Mouse (Mus musculus) forebrain, embryonic 14.5 days (tissue): ENCODE results near the gene Krtcap2. TPM values are rescaled to one million over a fixed set of nuclear protein-coding genes. Genes with fewer than 3 reads are reported as not detected.
A peak's percentile ranks its signal among the peaks of the same experiment; 100 is the strongest.

Source experiments
- ATAC-seq: fragments of 200-750 bp; cut with Nextera tagmentation; 2 replicates; pipeline ENCODE4 v1.8.0; 2017; ENCODE audit warnings: mild to moderate bottlenecking, moderate library complexity
- DNase-seq: peaks from one replicate; pipeline ENCODE4 v3.0.0-alpha.2; 2015; ENCODE audit warnings: low spot score
- H3K27ac ChIP-seq: fragments of 300-500 bp; sonication (generic); 2 replicates; pipeline ENCODE4 v1.5.1; 2014; ENCODE audit warnings: low read depth, mild to moderate bottlenecking, control low read depth, low read length, moderate library complexity
- H3K27me3 ChIP-seq: fragments of 300-500 bp; sonication (generic); replicated peaks from 2 replicates; pipeline ENCODE4 v1.6.1; 2014; ENCODE audit warnings: low read length, control low read depth, mixed read lengths; ENCODE audit not compliant: control insufficient read depth, insufficient read depth
- H3K36me3 ChIP-seq: fragments of 300-500 bp; sonication (generic); 2 replicates; pipeline ENCODE4 v1.6.1; 2014; ENCODE audit warnings: low read length, control low read depth; ENCODE audit not compliant: control insufficient read depth, insufficient read depth
- H3K4me1 ChIP-seq: fragments of 300-500 bp; sonication (generic); 2 replicates; pipeline ENCODE4 v1.6.1; 2014; ENCODE audit warnings: antibody characterized with exemption, low read length, control low read depth; ENCODE audit not compliant: control insufficient read depth, insufficient read depth
- H3K4me2 ChIP-seq: fragments of 300-500 bp; sonication (generic); 2 replicates; pipeline ENCODE4 v1.6.1; 2014; ENCODE audit warnings: mild to moderate bottlenecking, control low read depth, low read length
- H3K4me3 ChIP-seq: fragments of 300-500 bp; sonication (generic); 2 replicates; pipeline ENCODE4 v1.5.1; 2014; ENCODE audit warnings: low read depth, low read length, control low read depth
- H3K9ac ChIP-seq: fragments of 300-500 bp; sonication (generic); 2 replicates; pipeline ENCODE4 v1.6.1; 2014; ENCODE audit warnings: mild to moderate bottlenecking, low read length, control low read depth, moderate library complexity
- H3K9me3 ChIP-seq: fragments of 300-500 bp; sonication (generic); replicated peaks from 2 replicates; pipeline ENCODE4 v1.6.1; 2016; ENCODE audit warnings: low read length, control low read depth, mixed read lengths; ENCODE audit not compliant: control insufficient read depth
- WGBS: fragments of 180-500 bp; shearing (Covaris S2); extraction: QIAGEN DNeasy Blood & Tissue Kit; methylation state at CpG from one replicate; pipeline ENCODE4 v1.1.7; 2014; 5-methylcytosine and 5-hydroxymethylcytosine counted together
- polyA plus RNA-seq: library from polyadenylated mRNA; unstranded; fragments of >200 nt; fragmentation: Nextera tagmentation; extraction: Ambion mirVana; gene quantifications from 2 replicates; pipeline ENCODE4 v1.2.1, GENCODE M21; 2014

The Krtcap2 gene
- polyA plus RNA-seq, 1 experiment from 2014 or later, result 234 TPM

- Histone ChIP-seq H3K27ac (peak within 1 kb of the TSS; percentile 94), H3K4me3 (peak within 1 kb of the TSS; percentile 62), H3K4me1 (peaks cover 38% of the 10 kb centered on the region), H3K9me3 (no peaks in the 10 kb centered on the region), H3K36me3 (peaks cover 20% of the 10 kb centered on the region), H3K4me2 (peak within 1 kb of the TSS; percentile 72), H3K9ac (peak within 1 kb of the TSS; percentile 85; the same call in 1 of the 2 replicates), H3K27me3 (no peaks in the 10 kb centered on the region)
- 36% methylated on average over 10 of the region's 10 CpGs for WGBS
- no peak for ATAC-seq
- no peak for DNase-seq
These were observed 16.9 kb upstream of the Krtcap2 start, which contains the start of gene Muc1 for GRCm38 (mm10) chr3:89228836-89229235. TSS of gene Muc1 (plus strand) at chr3:89229057.

DNA sequence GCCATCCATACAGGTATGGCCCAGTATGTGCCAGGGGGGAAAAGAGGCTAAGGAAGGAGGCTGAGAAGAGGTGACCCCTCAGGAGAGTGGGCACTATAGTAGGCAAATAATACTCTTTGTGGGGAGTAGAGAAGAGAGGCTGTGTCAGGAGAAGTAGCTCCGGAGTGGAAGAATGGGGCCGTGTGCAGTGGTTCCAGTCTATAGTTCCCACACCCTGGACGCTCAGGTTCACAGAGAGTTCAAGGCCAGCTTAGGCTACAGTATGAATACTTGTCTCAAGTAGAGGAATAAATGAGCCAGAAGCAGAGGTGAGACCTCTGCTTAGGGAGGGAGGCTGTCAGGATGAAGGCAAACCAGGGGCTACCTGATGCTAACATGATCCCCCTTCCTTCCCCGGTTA is 16.5 kb upstream of the Krtcap2 start:
- Histone ChIP-seq H3K9ac (no peak overlapping the region), H3K36me3 (peaks cover 20% of the 10 kb centered on the region), H3K4me1 (peaks cover 33% of the 10 kb centered on the region), H3K4me2 (no peak overlapping the region; the same call in 1 of the 2 replicates), H3K27me3 (no peaks in the 10 kb centered on the region), H3K27ac (no peak overlapping the region), H3K4me3 (no peak overlapping the region), H3K9me3 (no peaks in the 10 kb centered on the region)
- DNase-seq, result no peak
- ATAC-seq, result no peak
- 54% methylated on average over 4 of the region's 4 CpGs for WGBS

DNA sequence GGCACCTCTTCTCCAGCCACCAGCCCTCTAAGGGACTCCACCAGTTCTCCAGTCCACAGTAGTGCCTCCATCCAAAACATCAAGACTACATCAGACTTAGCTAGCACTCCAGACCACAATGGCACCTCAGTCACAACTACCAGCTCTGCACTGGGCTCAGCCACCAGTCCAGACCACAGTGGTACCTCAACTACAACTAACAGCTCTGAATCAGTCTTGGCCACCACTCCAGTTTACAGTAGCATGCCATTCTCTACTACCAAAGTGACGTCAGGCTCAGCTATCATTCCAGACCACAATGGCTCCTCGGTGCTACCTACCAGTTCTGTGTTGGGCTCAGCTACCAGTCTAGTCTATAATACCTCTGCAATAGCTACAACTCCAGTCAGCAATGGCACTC is 15.2 kb upstream of the Krtcap2 start:
- no peak for DNase-seq
- WGBS, result 88% methylated on average over 2 of the region's 2 CpGs
- ATAC-seq, result no peak

GRCm38 (mm10) chr3:89231345-89231744 is 14.4 kb upstream of the Krtcap2 start:
- no peak for DNase-seq

More for the DNA sequence above, 15.2 kb upstream of the Krtcap2 start:
- H3K4me3 ChIP-seq, result no peak overlapping the region
- H3K36me3 ChIP-seq, result peaks cover 32% of the 10 kb centered on the region
- H3K4me1 ChIP-seq, result peaks cover 21% of the 10 kb centered on the region
- no peak overlapping the region for H3K9ac ChIP-seq
- H3K27ac ChIP-seq, result no peak overlapping the region
- H3K27me3 ChIP-seq, result no peaks in the 10 kb centered on the region
- H3K9me3 ChIP-seq, result no peaks in the 10 kb centered on the region
- no peak overlapping the region for H3K4me2 ChIP-seq

GRCm38 (mm10) chr3:89231772-89232275 is 13.9 kb upstream of the Krtcap2 start:
- Histone ChIP-seq H3K4me1 (peaks cover 8% of the 10 kb centered on the region; the same call in 1 of the 2 replicates), H3K4me2 (no peak overlapping the region), H3K9me3 (no peaks in the 10 kb centered on the region), H3K4me3 (no peak overlapping the region), H3K9ac (no peak overlapping the region), H3K27ac (no peak overlapping the region), H3K27me3 (no peaks in the 10 kb centered on the region), H3K36me3 (peaks cover 42% of the 10 kb centered on the region)
- ATAC-seq, result no peak
- DNase-seq, result no peak
- 79% methylated on average over 16 of the region's 16 CpGs for WGBS

More at GRCm38 (mm10) chr3:89231345-89231744, 14.4 kb upstream of the Krtcap2 start:
- H3K27ac ChIP-seq, result no peak overlapping the region
- H3K4me1 ChIP-seq, result peaks cover 13% of the 10 kb centered on the region
- H3K36me3 ChIP-seq, result peaks cover 40% of the 10 kb centered on the region
- H3K4me2 ChIP-seq, result no peak overlapping the region
- no peak overlapping the region for H3K4me3 ChIP-seq
- 83% methylated on average over 7 of the region's 7 CpGs for WGBS
- H3K27me3 ChIP-seq, result no peaks in the 10 kb centered on the region
- no peak for ATAC-seq
- H3K9ac ChIP-seq, result no peak overlapping the region
- no peaks in the 10 kb centered on the region for H3K9me3 ChIP-seq

- no peak for DNase-seq
- WGBS, result 83% methylated on average over 6 of the region's 6 CpGs
- H3K36me3 ChIP-seq, result peaks cover 50% of the 10 kb centered on the region
These were observed 13.2 kb upstream of the Krtcap2 start for GRCm38 (mm10) chr3:89232614-89233013.

DNA sequence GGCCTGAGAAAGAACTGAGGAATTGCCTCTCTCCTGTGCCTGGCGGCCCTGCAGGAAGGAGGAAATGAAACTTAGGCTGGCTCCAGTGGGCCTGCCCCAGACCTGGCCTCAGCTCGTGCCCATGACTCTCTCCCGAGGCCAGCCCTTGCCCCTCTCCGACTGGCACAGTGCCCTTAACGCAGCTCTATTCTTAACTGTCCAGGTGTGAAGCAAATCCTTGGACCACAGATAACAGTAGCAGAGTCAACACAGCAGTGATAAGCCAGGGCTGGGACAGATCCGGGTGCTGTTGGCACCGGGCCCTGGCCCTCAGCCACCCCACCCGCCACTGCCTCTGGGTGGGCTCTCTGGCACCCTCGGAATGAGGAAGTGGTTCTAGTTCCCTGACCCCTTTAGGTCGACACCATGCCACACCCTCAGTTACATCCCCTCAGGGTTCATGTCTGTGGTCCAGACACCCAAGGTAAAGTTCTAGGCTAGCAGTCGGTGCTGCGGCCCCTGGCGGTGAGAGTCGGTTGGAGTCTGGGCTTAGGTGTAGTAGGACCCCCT is 12.1 kb upstream of the Krtcap2 start:
- Histone ChIP-seq H3K9me3 (no peaks in the 10 kb centered on the region), H3K4me2 (no peak overlapping the region), H3K4me3 (no peak overlapping the region), H3K27ac (no peak overlapping the region), H3K27me3 (no peaks in the 10 kb centered on the region), H3K4me1 (0 out of 2 replicates have a peak, but pooled peaks cover 2% of the 10 kb centered on the region), H3K36me3 (peaks cover 60% of the 10 kb centered on the region), H3K9ac (no peak overlapping the region)
- ATAC-seq, result peak; percentile 11; the same call in 1 of the 2 replicates
- no peak for DNase-seq
- WGBS, result 82% methylated on average over 14 of the region's 14 CpGs

More at GRCm38 (mm10) chr3:89232614-89233013, 13.2 kb upstream of the Krtcap2 start:
- H3K4me1 ChIP-seq, result 0 out of 2 replicates have a peak, but pooled peaks cover 8% of the 10 kb centered on the region
- no peak overlapping the region for H3K9ac ChIP-seq
- no peak overlapping the region for H3K27ac ChIP-seq
- H3K4me2 ChIP-seq, result no peak overlapping the region
- no peak for ATAC-seq
- H3K9me3 ChIP-seq, result no peaks in the 10 kb centered on the region
- H3K4me3 ChIP-seq, result no peak overlapping the region
- H3K27me3 ChIP-seq, result no peaks in the 10 kb centered on the region

DNA sequence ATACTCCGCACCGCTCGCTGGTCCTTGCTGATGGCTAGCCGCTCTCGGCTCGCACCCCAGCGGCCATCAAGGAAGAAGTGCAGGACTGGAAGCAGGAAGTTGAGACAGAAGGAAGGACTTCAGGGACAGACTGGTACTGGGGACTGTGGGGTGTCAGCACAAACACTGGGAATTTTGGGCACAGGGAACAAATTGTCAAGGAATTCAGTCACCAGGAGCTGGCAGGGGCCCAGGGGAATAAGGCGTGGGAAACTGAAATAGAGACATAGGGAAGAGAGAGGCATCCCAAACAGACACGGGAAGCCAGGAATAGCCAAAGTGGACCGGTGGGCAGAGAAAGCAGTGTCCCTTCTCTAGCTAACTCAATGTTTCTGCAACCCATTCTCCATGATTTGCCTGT is 9.2 kb upstream of the Krtcap2 start:
- H3K27me3 ChIP-seq, result no peaks in the 10 kb centered on the region
- DNase-seq (no peak), ATAC-seq (no peak)
- no peaks in the 10 kb centered on the region for H3K4me1 ChIP-seq
- 91% methylated on average over 10 of the region's 10 CpGs for WGBS
- no peak overlapping the region for H3K27ac ChIP-seq
- H3K9ac ChIP-seq, result no peak overlapping the region
- H3K36me3 ChIP-seq, result peaks cover 88% of the 10 kb centered on the region
- H3K4me2 ChIP-seq, result no peak overlapping the region
- H3K4me3 ChIP-seq, result no peak overlapping the region
- no peaks in the 10 kb centered on the region for H3K9me3 ChIP-seq

DNA sequence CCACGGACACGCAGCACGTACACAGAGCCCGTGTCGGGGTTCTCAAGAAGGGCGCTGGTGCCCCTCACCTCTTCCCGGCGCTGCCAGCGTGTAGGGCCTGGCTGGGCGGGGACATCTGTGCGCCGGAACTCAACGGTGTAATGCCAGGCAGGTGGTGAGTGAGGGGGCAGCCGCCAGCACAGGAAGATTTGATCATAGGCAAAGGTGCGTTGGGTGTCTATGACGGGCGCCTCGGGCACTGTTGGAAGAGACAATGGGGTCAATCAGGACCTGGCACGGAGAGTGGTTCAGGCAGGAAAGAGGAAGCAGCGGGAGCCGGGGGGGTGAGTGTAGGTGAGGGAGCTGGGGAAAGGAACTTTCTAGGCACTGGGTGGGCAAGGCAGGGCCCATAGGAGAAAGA is 8.1 kb upstream of the Krtcap2 start:
- WGBS, result 92% methylated on average over 21 of the region's 21 CpGs
- no peaks in the 10 kb centered on the region for H3K9me3 ChIP-seq
- no peaks in the 10 kb centered on the region for H3K4me1 ChIP-seq
- H3K4me2 ChIP-seq, result no peak overlapping the region
- no peak overlapping the region for H3K9ac ChIP-seq
- H3K36me3 ChIP-seq, result peaks cover 99% of the 10 kb centered on the region
- no peaks in the 10 kb centered on the region for H3K27me3 ChIP-seq
- no peak overlapping the region for H3K27ac ChIP-seq
- H3K4me3 ChIP-seq, result no peak overlapping the region
- ATAC-seq, result no peak
- no peak for DNase-seq
